Mouse (Mus musculus) brain, embryonic 14.5 days (tissue): ENCODE results near the gene Rcor2.

Source experiments
- CTCF ChIP-seq: fragments of 200-500 bp; IDR thresholded peaks from 2 replicates; pipeline ENCODE4 v1.5.1; 2012; ENCODE audit warnings: inconsistent platforms, mild to moderate bottlenecking, moderate library complexity, borderline replicate concordance; ENCODE audit not compliant: insufficient read depth, insufficient read length; ENCODE audit errors: extremely low read depth
- POLR2A ChIP-seq: fragments of 200-500 bp; IDR thresholded peaks from 2 replicates; pipeline ENCODE4 v1.6.1; 2012; ENCODE audit warnings: mild to moderate bottlenecking, inconsistent platforms, borderline replicate concordance; ENCODE audit not compliant: poor library complexity, insufficient read depth, insufficient read length, severe bottlenecking; ENCODE audit errors: extremely low read depth

DNA sequence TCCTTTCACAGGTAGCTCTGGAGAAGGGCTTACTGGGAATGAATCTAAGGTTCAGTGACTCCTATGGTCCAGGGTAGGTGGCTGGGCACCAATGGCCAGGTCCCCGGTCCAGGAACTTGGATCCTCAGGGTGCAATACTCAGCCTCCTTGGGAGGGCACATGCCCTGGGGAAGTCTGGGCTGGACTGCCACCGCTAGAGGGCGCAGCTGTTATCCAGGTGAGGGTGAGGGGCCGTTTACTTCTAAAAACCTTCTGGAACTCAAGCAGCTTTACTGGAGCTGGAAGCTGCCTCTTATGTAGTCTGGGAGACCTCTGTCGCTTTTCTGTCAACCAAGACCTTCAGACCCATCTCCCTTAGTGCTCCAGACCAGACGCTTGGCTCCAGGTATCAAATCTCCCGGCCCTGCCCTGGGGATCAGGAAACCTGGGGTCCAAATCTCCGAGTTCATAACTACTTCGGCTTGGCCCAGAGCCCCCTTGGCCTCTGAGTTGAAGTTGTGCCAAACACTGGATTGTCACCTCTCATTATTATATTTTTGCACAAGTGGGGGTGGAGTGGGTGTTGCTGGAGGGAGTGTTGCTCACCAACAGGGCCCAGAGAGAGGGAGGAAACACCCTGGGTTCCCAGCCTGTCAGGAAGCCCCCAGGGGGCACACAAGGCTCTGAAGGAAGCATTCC, 2.9 kb upstream of the Rcor2 start:
- TF ChIP-seq POLR2A (no peak), CTCF (peak; percentile 92)
